Mouse (Mus musculus) liver, postnatal 0 days (tissue): Measurements from ENCODE around the gene Nhs.
"Not testable (repeated sequence)": the region's sequence is repeated elsewhere in the genome, so short reads cannot be mapped to it uniquely, and the experiment has no call there.

Experiments used
- CTCF ChIP-seq: sonication (generic); IDR thresholded peaks from 2 replicates; pipeline ENCODE4 v1.5.1; 2016; ENCODE audit warnings: antibody characterized with exemption, low read depth
- EP300 ChIP-seq: IDR thresholded peaks from 2 replicates; pipeline ENCODE4 v1.6.1; 2016; ENCODE audit warnings: antibody characterized with exemption, low read depth, mild to moderate bottlenecking

GRCm38 (mm10) chrX:161826186-161826585, 333.3 kb downstream of the Nhs start:
- TF ChIP-seq CTCF: peak; percentile 70
- not testable (repeated sequence) for TF ChIP-seq EP300
